Mouse (Mus musculus) G1E (cell line): Measurements from ENCODE around the gene Hspb11. TPM values are rescaled to one million over a fixed set of nuclear protein-coding genes. Genes with fewer than 3 reads are reported as not detected.

Source experiments
- ATAC-seq: 2 replicates; pipeline ENCODE4 v1.8.0; 2016; ENCODE audit warnings: mild to moderate bottlenecking; ENCODE audit not compliant: insufficient number of reproducible peaks, poor library complexity, low FRiP score, severe bottlenecking; ENCODE audit errors: extremely low read depth
- DNase-seq: peaks from one replicate; pipeline ENCODE4 v3.0.0; 2012; ENCODE audit warnings: low spot score
- H3K27me3 ChIP-seq: 2 replicates; pipeline ENCODE4 v1.6.1; 2012; ENCODE audit warnings: mild to moderate bottlenecking, low read length, inconsistent platforms; ENCODE audit not compliant: insufficient read depth
- H3K36me3 ChIP-seq: replicated peaks from 2 replicates; pipeline ENCODE3; 2012; ENCODE audit warnings: mild to moderate bottlenecking, inconsistent platforms
- H3K4me1 ChIP-seq: 2 replicates; pipeline ENCODE4 v1.6.1; 2012; ENCODE audit warnings: low read depth, low read length, inconsistent platforms, mixed read lengths; ENCODE audit not compliant: insufficient read depth
- H3K4me3 ChIP-seq: 2 replicates; pipeline ENCODE4 v1.5.1; 2012; ENCODE audit warnings: low read depth, mild to moderate bottlenecking, inconsistent platforms, low read length, moderate library complexity, mixed read lengths
- H3K9me3 ChIP-seq: replicated peaks from 2 replicates; pipeline ENCODE4 v1.6.1; 2012; ENCODE audit warnings: inconsistent platforms
- CTCF ChIP-seq: IDR thresholded peaks from 2 replicates; pipeline ENCODE4 v1.5.1; 2012; ENCODE audit warnings: low read depth, low read length, inconsistent platforms, mixed read lengths
- GATA1 ChIP-seq: IDR thresholded peaks from 2 replicates; pipeline ENCODE4 v1.6.1; 2012; ENCODE audit warnings: borderline replicate concordance, low read length, inconsistent platforms, mixed read lengths
- GATA2 ChIP-seq: IDR thresholded peaks from 2 replicates; pipeline ENCODE4 v1.6.1; 2012; ENCODE audit warnings: low read depth, low read length, inconsistent platforms, borderline replicate concordance
- POLR2AphosphoS5 ChIP-seq: IDR thresholded peaks from 2 replicates; pipeline ENCODE4 v1.6.1; 2012; ENCODE audit warnings: low read depth, low read length, inconsistent platforms; ENCODE audit not compliant: insufficient replicate concordance
- TAL1 ChIP-seq: conservative IDR thresholded peaks from 2 replicates; pipeline ENCODE4 v1.6.1; 2012; ENCODE audit warnings: low read depth, low read length, inconsistent platforms, mixed read lengths
- polyA plus RNA-seq: library from polyadenylated mRNA; stranded (reverse); fragments of >175 nt; gene quantifications from 2 replicates; pipeline ENCODE4 v1.2.3, GENCODE M21; 2012
- total RNA-seq, 2 experiments: library from RNA; stranded (forward) in 1 of 2; stranded (reverse) in 1 of 2; fragments of 200-1000 nt in 1 of 2; fragments of >200 nt in 1 of 2; fragmentation: Nextera tagmentation in 1 of 2; gene quantifications; 2 replicates each; pipeline ENCODE4 v1.2.3; 2014 to 2017

Hspb11 gene
- total and polyA plus RNA-seq, 3 experiments: 9.1 to 37.5 (median 33.8) TPM

DNA sequence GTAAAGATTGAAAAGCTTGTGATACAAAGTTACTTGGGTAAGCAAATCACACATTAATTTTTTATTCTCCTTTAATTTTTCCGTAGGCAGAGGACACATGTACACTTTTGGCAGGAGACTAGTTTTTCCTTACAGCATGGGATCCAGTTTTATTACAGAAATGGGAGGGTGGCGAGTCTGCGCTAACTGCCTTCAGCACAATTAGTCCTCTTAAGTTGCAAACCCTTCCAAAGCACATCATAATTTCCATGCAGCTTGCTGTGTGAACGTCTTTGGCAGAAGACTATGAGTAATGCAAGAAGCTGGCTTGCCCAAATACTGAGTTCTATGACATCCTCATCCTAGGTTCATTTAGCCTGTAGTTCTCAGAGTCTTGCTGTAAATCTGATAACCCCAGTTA is 20.3 kb downstream of the Hspb11 start:
- peaks cover 35% of the 10 kb centered on the region for H3K36me3 ChIP-seq
- H3K4me1 ChIP-seq: peaks cover 6% of the 10 kb centered on the region
- H3K27me3 ChIP-seq: no peaks in the 10 kb centered on the region
- DNase-seq (no peak), ATAC-seq (no peak)
- H3K9me3 ChIP-seq: no peaks in the 10 kb centered on the region
- TF ChIP-seq POLR2AphosphoS5 (no peak), CTCF (no peak), GATA2 (no peak), GATA1 (no peak), TAL1 (no peak)
- no peak overlapping the region for H3K4me3 ChIP-seq

DNA sequence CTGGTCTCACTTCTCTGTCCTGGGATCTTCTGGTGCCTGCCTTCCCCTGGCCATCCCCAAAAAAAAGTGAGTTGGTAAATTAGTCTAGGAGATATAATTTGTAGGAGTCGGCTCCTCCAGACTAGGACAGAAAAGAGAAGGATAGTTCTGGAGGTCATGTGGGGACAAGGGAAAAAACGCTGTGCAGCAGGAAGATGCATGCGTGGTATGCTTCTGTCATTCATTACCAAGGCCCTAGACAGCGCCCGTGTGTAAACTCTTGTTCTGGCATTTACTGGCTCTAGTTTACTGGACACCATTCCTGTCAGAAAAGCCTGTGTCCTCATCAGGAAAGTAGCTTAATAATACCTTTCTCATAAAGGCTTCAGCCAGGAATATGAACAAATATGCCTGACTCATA is 21.1 kb downstream of the Hspb11 start:
- Histone ChIP-seq H3K36me3 (peaks cover 35% of the 10 kb centered on the region), H3K4me1 (peaks cover 6% of the 10 kb centered on the region), H3K27me3 (no peaks in the 10 kb centered on the region), H3K4me3 (no peak overlapping the region), H3K9me3 (no peaks in the 10 kb centered on the region)
- TF ChIP-seq TAL1 (no peak), POLR2AphosphoS5 (no peak), CTCF (no peak), GATA1 (no peak), GATA2 (no peak)
- ATAC-seq (no peak), DNase-seq (no peak)

DNA sequence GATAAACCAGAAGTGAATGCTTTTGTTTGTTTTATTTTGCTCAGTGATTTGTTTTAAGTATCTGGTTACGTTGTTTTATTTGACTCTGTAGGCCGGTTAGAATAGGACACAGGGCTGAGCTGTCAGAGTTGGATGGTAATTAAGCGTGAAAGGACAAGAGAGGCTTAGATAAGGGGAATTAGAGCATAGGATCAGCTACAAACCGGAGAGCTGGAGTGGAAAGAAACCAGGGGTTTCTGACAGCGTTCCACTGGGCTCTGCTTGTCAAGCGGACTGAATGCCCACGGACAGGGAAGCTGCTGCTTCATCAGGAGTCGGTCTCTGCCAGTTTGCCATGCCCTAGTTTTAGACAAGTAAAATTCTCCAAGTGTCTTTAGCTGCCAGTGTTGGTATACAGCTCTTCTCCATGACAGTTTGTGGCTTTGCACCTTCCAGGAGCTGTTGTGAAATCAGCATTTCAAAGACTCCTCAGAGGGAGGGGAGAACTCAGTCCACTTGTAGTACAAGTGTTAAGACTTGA is 24.9 kb downstream of the Hspb11 start:
- no peak for TF ChIP-seq GATA1
- no peak for TF ChIP-seq CTCF
- no peak for TF ChIP-seq TAL1
- TF ChIP-seq POLR2AphosphoS5: no peak
- TF ChIP-seq GATA2: no peak
- H3K4me3 ChIP-seq: no peak overlapping the region
- peaks cover 33% of the 10 kb centered on the region for H3K36me3 ChIP-seq
- H3K4me1 ChIP-seq: peaks cover 15% of the 10 kb centered on the region
- H3K27me3 ChIP-seq: no peaks in the 10 kb centered on the region
- DNase-seq (no peak), ATAC-seq (no peak)
- H3K9me3 ChIP-seq: no peaks in the 10 kb centered on the region

DNA sequence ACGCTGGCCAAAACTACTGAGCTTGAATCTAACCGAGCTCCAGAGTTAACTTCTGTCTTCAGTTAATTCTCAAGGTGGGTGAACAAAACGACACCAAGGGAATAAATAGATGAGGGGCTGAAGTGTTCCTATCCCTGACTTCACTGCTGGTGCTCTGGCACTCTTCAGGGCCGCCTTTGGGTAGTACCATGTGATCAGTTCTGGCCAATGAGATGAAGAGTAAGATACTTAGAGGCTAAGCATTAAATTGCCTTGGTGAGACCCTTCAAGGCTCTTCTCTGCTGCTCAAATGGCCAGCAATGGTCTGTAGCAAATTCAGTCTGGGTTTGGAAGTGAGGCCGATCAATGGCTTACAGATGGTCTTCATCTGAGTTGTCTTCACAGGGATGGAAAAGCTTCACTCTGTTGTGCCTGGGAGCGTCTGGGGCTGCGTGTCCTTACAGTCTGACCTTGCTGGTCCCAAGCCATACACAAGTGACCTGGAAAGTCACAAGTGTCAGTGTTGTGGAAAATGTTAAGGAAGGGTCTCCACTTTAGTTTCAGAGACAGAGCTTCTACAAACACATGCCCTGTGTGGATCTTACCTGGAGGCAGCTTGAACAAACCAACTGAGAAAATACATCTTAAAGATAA is 27.6 kb downstream of the Hspb11 start:
- TF ChIP-seq CTCF (no peak), GATA2 (no peak), POLR2AphosphoS5 (no peak), TAL1 (no peak)
- Histone ChIP-seq H3K4me1 (peaks cover 15% of the 10 kb centered on the region), H3K27me3 (no peaks in the 10 kb centered on the region; the same call in 1 of the 2 replicates), H3K9me3 (no peaks in the 10 kb centered on the region), H3K4me3 (no peak overlapping the region), H3K36me3 (peaks cover 19% of the 10 kb centered on the region)
- ATAC-seq (no peak), DNase-seq (no peak)

DNA sequence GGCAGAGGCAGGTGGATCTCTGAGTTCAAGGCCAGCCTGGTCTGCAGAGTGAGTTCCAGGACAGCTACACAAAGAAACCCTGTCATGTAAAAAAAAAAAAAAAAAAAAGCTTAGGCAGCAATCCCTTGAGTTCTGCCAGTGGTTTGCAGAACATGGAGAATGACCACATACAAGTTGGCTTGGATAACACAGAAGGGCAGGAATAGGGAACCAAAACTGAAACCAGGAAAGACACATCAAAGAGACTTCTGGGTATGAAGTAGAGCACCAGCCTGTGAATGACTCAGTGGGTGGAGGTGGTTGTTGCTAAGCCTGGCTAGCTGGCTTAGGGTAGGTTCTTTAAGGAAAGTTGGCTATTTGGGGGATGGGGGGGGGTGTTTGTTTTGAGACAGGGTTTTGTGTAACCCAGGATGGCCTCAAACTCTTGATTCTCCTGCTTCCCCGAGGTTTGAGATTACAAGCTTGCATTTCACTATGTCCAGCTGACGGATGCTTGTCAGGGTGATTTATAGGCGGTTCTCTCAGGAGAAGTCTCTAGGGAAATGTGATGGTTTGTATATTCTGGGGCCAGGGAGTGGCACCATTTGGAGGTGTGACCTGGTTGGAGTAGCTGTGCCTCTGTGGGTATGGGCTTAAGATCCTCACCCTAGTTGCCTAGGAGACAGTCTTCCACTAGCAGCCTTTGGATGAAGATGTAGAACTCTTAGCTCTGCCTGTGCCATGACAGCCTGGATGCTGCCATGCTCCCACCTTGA is 32.2 kb downstream of the Hspb11 start:
- Histone ChIP-seq H3K36me3 (peaks cover 6% of the 10 kb centered on the region), H3K27me3 (peaks cover 12% of the 10 kb centered on the region), H3K4me3 (no peak overlapping the region), H3K4me1 (peaks cover 12% of the 10 kb centered on the region), H3K9me3 (no peaks in the 10 kb centered on the region)
- TF ChIP-seq TAL1 (no peak), POLR2AphosphoS5 (no peak), GATA2 (no peak)
- no peak for DNase-seq
- ATAC-seq: no peak

DNA sequence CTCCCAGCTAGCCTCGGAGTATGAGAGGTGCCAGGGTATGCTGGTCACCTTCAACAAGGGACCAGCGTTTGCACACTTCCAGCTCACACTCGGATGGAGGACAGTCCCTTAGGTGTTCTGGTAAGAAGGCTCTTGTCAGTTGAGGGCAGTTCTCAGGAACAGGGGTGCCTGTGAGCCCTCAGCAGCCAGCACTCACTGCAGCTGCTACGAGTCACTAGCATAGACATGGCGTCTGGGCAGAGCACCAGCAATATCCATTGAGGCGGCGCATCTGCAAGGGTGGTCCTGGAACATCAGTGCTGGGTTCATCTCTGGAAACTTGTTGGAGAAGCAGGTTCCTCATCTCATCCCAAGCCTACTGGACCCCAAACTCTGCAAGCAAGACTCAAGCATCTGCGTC is 33.0 kb downstream of the Hspb11 start:
- Histone ChIP-seq H3K9me3 (no peaks in the 10 kb centered on the region), H3K27me3 (peaks cover 12% of the 10 kb centered on the region), H3K36me3 (no peaks in the 10 kb centered on the region), H3K4me3 (no peak overlapping the region), H3K4me1 (peaks cover 12% of the 10 kb centered on the region)
- ATAC-seq (no peak), DNase-seq (no peak)
- TF ChIP-seq TAL1: no peak
- TF ChIP-seq POLR2AphosphoS5: no peak
- no peak for TF ChIP-seq GATA2
- no peak for TF ChIP-seq GATA1
- TF ChIP-seq CTCF: no peak

DNA sequence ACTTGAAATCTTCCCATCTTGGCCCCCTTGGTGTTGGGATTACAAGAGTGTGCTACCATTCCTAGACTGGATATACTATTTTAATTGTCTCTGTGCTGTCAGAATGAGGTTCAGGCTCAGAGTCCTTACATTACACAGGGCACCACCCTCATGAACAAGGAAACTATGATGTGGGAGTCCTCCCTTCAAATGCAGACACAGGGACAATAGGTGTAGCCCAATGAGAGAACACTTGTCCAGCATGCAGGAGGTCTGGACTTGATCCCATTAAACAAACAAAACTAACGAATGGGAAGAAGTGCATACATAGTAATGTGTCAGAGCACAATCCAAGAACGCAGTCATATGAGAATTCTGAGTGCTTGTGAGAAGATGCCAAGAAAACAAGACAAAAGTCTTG is 34.1 kb downstream of the Hspb11 start:
- Histone ChIP-seq H3K36me3 (no peaks in the 10 kb centered on the region), H3K27me3 (peaks cover 12% of the 10 kb centered on the region), H3K9me3 (no peaks in the 10 kb centered on the region), H3K4me3 (no peak overlapping the region), H3K4me1 (peaks cover 13% of the 10 kb centered on the region)
- no peak for TF ChIP-seq GATA1
- TF ChIP-seq CTCF: no peak
- TF ChIP-seq TAL1: no peak
- no peak for TF ChIP-seq GATA2
- TF ChIP-seq POLR2AphosphoS5: no peak
- ATAC-seq (no peak), DNase-seq (no peak)
